Mouse (Mus musculus): Measurements from ENCODE around the gene Cldn7. TPM values are rescaled to one million over a fixed set of nuclear protein-coding genes. Genes with fewer than 3 reads are reported as not detected.
A peak's percentile ranks its signal among the peaks of the same experiment; 100 is the strongest.

Cldn7 gene
- total RNA-seq, 2 experiments from 2014 or later: not detected

GRCm38 (mm10) chr11:69932254-69932653 is 32.3 kb upstream of the Cldn7 start:
- ATAC-seq (replicated peaks; ENCODE audit: poor library complexity, severe bottlenecking): no peak

- ATAC-seq (replicated peaks; ENCODE audit: poor library complexity, severe bottlenecking): no peak
Observed at GRCm38 (mm10) chr11:69933066-69933465, 31.5 kb upstream of the Cldn7 start.

GRCm38 (mm10) chr11:69934169-69934568 is 30.4 kb upstream of the Cldn7 start:
- peak; percentile 57 for ATAC-seq (replicated peaks; ENCODE audit: poor library complexity, severe bottlenecking)

- no peak for ATAC-seq (replicated peaks; ENCODE audit: poor library complexity, severe bottlenecking)
Observed at GRCm38 (mm10) chr11:69934681-69935080, 29.9 kb upstream of the Cldn7 start.

GRCm38 (mm10) chr11:69935137-69935879 is 29.3 kb upstream of the Cldn7 start, which contains the start of gene Ybx2:
Ybx2 (plus strand) TSS chr11:69935796.
- ATAC-seq (replicated peaks; ENCODE audit: poor library complexity, severe bottlenecking): peak; percentile 40

- ATAC-seq (replicated peaks; ENCODE audit: poor library complexity, severe bottlenecking): no peak
Observed at GRCm38 (mm10) chr11:69936156-69936555, 28.4 kb upstream of the Cldn7 start.

- no peak for ATAC-seq (replicated peaks; ENCODE audit: poor library complexity, severe bottlenecking)
Observed at GRCm38 (mm10) chr11:69936714-69937347, 27.7 kb upstream of the Cldn7 start.

- no peak for ATAC-seq (replicated peaks; ENCODE audit: poor library complexity, severe bottlenecking)
Observed at GRCm38 (mm10) chr11:69937385-69937784, 27.2 kb upstream of the Cldn7 start.

GRCm38 (mm10) chr11:69937834-69938233 is 26.7 kb upstream of the Cldn7 start:
- ATAC-seq (replicated peaks; ENCODE audit: poor library complexity, severe bottlenecking): no peak

- ATAC-seq (replicated peaks; ENCODE audit: poor library complexity, severe bottlenecking): no peak
Observed at GRCm38 (mm10) chr11:69938401-69938979, 26.1 kb upstream of the Cldn7 start.

- ATAC-seq (replicated peaks; ENCODE audit: poor library complexity, severe bottlenecking): no peak
Observed at GRCm38 (mm10) chr11:69939181-69939580, 25.4 kb upstream of the Cldn7 start.

GRCm38 (mm10) chr11:69939731-69940130 is 24.8 kb upstream of the Cldn7 start:
- no peak for ATAC-seq (replicated peaks; ENCODE audit: poor library complexity, severe bottlenecking)

GRCm38 (mm10) chr11:69940962-69941361 is 23.6 kb upstream of the Cldn7 start:
- ATAC-seq (replicated peaks; ENCODE audit: poor library complexity, severe bottlenecking): no peak

GRCm38 (mm10) chr11:69945216-69945615 is 19.4 kb upstream of the Cldn7 start:
- no peak for ATAC-seq (replicated peaks; ENCODE audit: poor library complexity, severe bottlenecking)

GRCm38 (mm10) chr11:69945997-69946891 is 18.3 kb upstream of the Cldn7 start:
- ATAC-seq (replicated peaks; ENCODE audit: poor library complexity, severe bottlenecking): no peak

- ATAC-seq (replicated peaks; ENCODE audit: poor library complexity, severe bottlenecking): no peak
Observed at GRCm38 (mm10) chr11:69947337-69948065, 17.1 kb upstream of the Cldn7 start.

GRCm38 (mm10) chr11:69948066-69948762 is 16.4 kb upstream of the Cldn7 start, which contains the start of gene Slc2a4:
Slc2a4 (minus strand) TSS chr11:69948188.
- peak; percentile 92 for ATAC-seq (replicated peaks; ENCODE audit: poor library complexity, severe bottlenecking)

GRCm38 (mm10) chr11:69948763-69949150 is 15.8 kb upstream of the Cldn7 start:
- ATAC-seq (replicated peaks; ENCODE audit: poor library complexity, severe bottlenecking): peak; percentile 74

- no peak for ATAC-seq (replicated peaks; ENCODE audit: poor library complexity, severe bottlenecking)
Observed at GRCm38 (mm10) chr11:69950807-69951459, 13.6 kb upstream of the Cldn7 start.

All from granulocyte monocyte progenitor cell, adult 5-6 weeks (primary cell).